Mouse (Mus musculus): ENCODE measurements around the gene Kptn.

Kptn gene

GRCm38 (mm10) chr7:16119569-16120261 lies at the start of gene Kptn:
TSS of gene Kptn (plus strand) at chr7:16119895.
- peak; percentile 84 to 90 for DNase-seq (ENCODE audit: low spot score in 2 of 2)

- DNase-seq (ENCODE audit: low spot score in 2 of 2): no peak
These were observed 48.8 kb upstream of the Kptn start for GRCm38 (mm10) chr7:16070846-16071245.

GRCm38 (mm10) chr7:16071906-16072305 lies 47.8 kb upstream of the Kptn start:
- DNase-seq (ENCODE audit: low spot score in 2 of 2): no peak

GRCm38 (mm10) chr7:16079947-16080346 lies 39.7 kb upstream of the Kptn start:
- DNase-seq (ENCODE audit: low spot score in 2 of 2): no peak

GRCm38 (mm10) chr7:16080581-16080980 lies 39.1 kb upstream of the Kptn start:
- DNase-seq (ENCODE audit: low spot score in 2 of 2): no peak

GRCm38 (mm10) chr7:16083361-16083760 lies 36.3 kb upstream of the Kptn start:
- DNase-seq (ENCODE audit: low spot score in 2 of 2): no peak

GRCm38 (mm10) chr7:16087587-16087986 lies 32.1 kb upstream of the Kptn start:
- DNase-seq (ENCODE audit: low spot score in 2 of 2): no peak

- no peak for DNase-seq (ENCODE audit: low spot score in 2 of 2)
These were observed 25.1 kb upstream of the Kptn start for GRCm38 (mm10) chr7:16094592-16094991.

- peak; percentile 99 to 100 for DNase-seq (ENCODE audit: low spot score in 2 of 2)
These were observed 21.4 kb upstream of the Kptn start, which contains the start of gene Napa for GRCm38 (mm10) chr7:16098021-16099017. TSS of gene Napa (plus strand) at chr7:16098458.

GRCm38 (mm10) chr7:16099901-16100300 lies 19.8 kb upstream of the Kptn start:
- no peak for DNase-seq (ENCODE audit: low spot score in 2 of 2)

- DNase-seq (ENCODE audit: low spot score in 2 of 2): peak in 1 of 2 experiments; percentile 6
These were observed 18.6 kb upstream of the Kptn start for GRCm38 (mm10) chr7:16101081-16101480.

- DNase-seq (ENCODE audit: low spot score in 2 of 2): no peak
These were observed 17.8 kb upstream of the Kptn start for GRCm38 (mm10) chr7:16101726-16102475.

- no peak for DNase-seq (ENCODE audit: low spot score in 2 of 2)
These were observed 16.9 kb upstream of the Kptn start for GRCm38 (mm10) chr7:16102686-16103226.

- DNase-seq (ENCODE audit: low spot score in 2 of 2): peak; percentile 54 to 65
These were observed 15.9 kb upstream of the Kptn start for GRCm38 (mm10) chr7:16103760-16104159.

GRCm38 (mm10) chr7:16104611-16105388 lies 14.9 kb upstream of the Kptn start:
- DNase-seq (ENCODE audit: low spot score in 2 of 2): no peak

GRCm38 (mm10) chr7:16108886-16109542 lies 10.7 kb upstream of the Kptn start:
- no peak for DNase-seq (ENCODE audit: low spot score in 2 of 2)

GRCm38 (mm10) chr7:16110158-16110557 lies 9.5 kb upstream of the Kptn start:
- DNase-seq (ENCODE audit: low spot score in 2 of 2): no peak

- no peak for DNase-seq (ENCODE audit: low spot score in 2 of 2)
These were observed 8.2 kb upstream of the Kptn start for GRCm38 (mm10) chr7:16111284-16112090.

- DNase-seq (ENCODE audit: low spot score in 2 of 2): no peak
These were observed 3.3 kb upstream of the Kptn start for GRCm38 (mm10) chr7:16116418-16116817.

Measured in frontal cortex, postnatal 10 days (tissue).